22 mouse cellular contexts compared by ENCODE assay signal in the genomic region with DNA sequence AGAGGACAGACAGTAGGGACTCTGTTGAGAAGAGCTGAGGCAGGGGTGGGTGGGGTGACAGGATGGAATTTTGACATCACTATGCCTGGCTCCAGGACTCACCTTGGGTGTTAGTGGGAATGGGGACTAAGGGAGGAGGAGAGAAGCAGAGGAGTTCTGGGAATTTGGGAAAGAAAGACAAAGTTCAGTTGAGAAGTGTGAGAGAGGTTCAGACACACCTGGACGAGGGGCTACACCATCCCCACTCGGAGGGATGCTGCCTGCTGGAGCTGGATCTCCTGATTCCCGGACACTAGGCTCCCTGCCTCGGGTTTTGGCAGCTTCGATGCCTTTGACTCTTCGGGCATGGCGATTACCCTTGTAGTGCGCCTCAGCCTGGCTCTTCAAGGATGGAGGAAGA. TPM values are rescaled to one million over a fixed set of nuclear protein-coding genes. Genes with fewer than 3 reads are reported as not detected.
DNase-seq lines count a peak whose midpoint lies in the region; ATAC-seq and TF ChIP-seq lines count a peak whose summit lies in the region.
"Had no signal": no experiment of that assay in that cellular context is flagged by ENCODE, and none has a peak within 500 bp of the region (broad histone marks: within the 10 kb centered on the region; RNA-seq: fewer than 3 reads in every experiment).

No protein-coding gene starts in this region.

- peak overlapping the region; percentile 24; the same call in 1 of the 2 replicates for H3K27ac ChIP-seq in heart, embryonic 10.5 days
- no peak overlapping the region for H3K27ac ChIP-seq in hindbrain, embryonic 13.5 days
- H3K27ac ChIP-seq in hindbrain, embryonic 14.5 days, result no peak overlapping the region
- H3K27ac ChIP-seq in bone marrow macrophage, adult 2 months (ENCODE audit: insufficient read depth, low read depth, low read length), result no peak overlapping the region
- peak overlapping the region; percentile 16; the same call in 1 of the 2 replicates for H3K27ac ChIP-seq in hindbrain, postnatal 0 days
- H3K27ac ChIP-seq: left cerebral cortex, adult 2 months; limb, embryonic 12.5 days; liver, embryonic 15.5 days had no signal

- ATAC-seq in hindbrain, embryonic 13.5 days (ENCODE audit: low FRiP score), result no peak
- ATAC-seq in hindbrain, embryonic 14.5 days (ENCODE audit: low FRiP score), result no peak
- no peak for ATAC-seq in hindbrain, postnatal 0 days
- ATAC-seq: forebrain, embryonic 16.5 days had no signal

- no peak for TF ChIP-seq POLR2A in bone marrow macrophage, adult 2 months (IDR thresholded peaks at IDR 0.05; ENCODE audit: borderline replicate concordance, low read depth, low read length)

- TF ChIP-seq CTCF in bone marrow macrophage, adult 2 months (IDR thresholded peaks at IDR 0.05; ENCODE audit: low read depth, low read length), result 0 out of 2 replicates have a peak, but pooled peaks have one; percentile 7
- TF ChIP-seq CTCF in hindbrain, postnatal 0 days (IDR thresholded peaks at IDR 0.05; ENCODE audit: low read depth), result no peak

- H3K36me3 ChIP-seq in heart, embryonic 10.5 days, result peaks cover 42% of the 10 kb centered on the region
- peaks cover 43% of the 10 kb centered on the region for H3K36me3 ChIP-seq in hindbrain, embryonic 13.5 days
- peaks cover 41% of the 10 kb centered on the region for H3K36me3 ChIP-seq in hindbrain, embryonic 14.5 days (replicated peaks; ENCODE audit: control insufficient read depth, insufficient read depth)
- H3K36me3 ChIP-seq in hindbrain, postnatal 0 days (ENCODE audit: insufficient read depth, low read length), result peaks cover 20% of the 10 kb centered on the region

- no peak for DNase-seq in heart, embryonic 10.5 days (ENCODE audit: low spot score)
- DNase-seq in heart, postnatal 36 days, result no peak
- no peak for DNase-seq in hindbrain, embryonic 14.5 days (ENCODE audit: low spot score)
- no peak for DNase-seq in hindbrain, postnatal 0 days (ENCODE audit: low spot score)
- DNase-seq in left cerebral cortex, adult 8-10 months (ENCODE audit: low spot score in 2 of 2), result no peak
- DNase-seq in kidney, adult 9 months, result no peak
- DNase-seq: cerebellum, postnatal 25 days; kidney, adult 18-20 months; kidney, postnatal 25 days; lung, postnatal 10 days; right cerebral cortex, postnatal 25 days; thymus, postnatal 4 days had no signal

- 86% methylated on average over 8 of the region's 8 CpGs for WGBS in heart, embryonic 10.5 days
- 84% methylated on average over 8 of the region's 8 CpGs for WGBS in hindbrain, embryonic 13.5 days
- 91% methylated on average over 8 of the region's 8 CpGs for WGBS in hindbrain, embryonic 14.5 days
- 83% methylated on average over 8 of the region's 8 CpGs for WGBS in hindbrain, postnatal 0 days

- peaks cover 55% of the 10 kb centered on the region for H3K4me1 ChIP-seq in heart, embryonic 10.5 days
- peaks cover 60% of the 10 kb centered on the region for H3K4me1 ChIP-seq in hindbrain, embryonic 13.5 days (replicated peaks)
- H3K4me1 ChIP-seq in hindbrain, embryonic 14.5 days (replicated peaks; ENCODE audit: control insufficient read depth, insufficient read depth, low read length), result peaks cover 24% of the 10 kb centered on the region; the same call in 1 of the 2 replicates
- H3K4me1 ChIP-seq in bone marrow macrophage, adult 2 months (ENCODE audit: control insufficient read depth, insufficient read depth, low read length), result peaks cover 33% of the 10 kb centered on the region
- peaks cover 11% of the 10 kb centered on the region for H3K4me1 ChIP-seq in hindbrain, postnatal 0 days (ENCODE audit: insufficient read depth, low read length)

- no peak overlapping the region for H3K4me3 ChIP-seq in heart, embryonic 10.5 days
- no peak overlapping the region for H3K4me3 ChIP-seq in hindbrain, embryonic 13.5 days
- no peak overlapping the region for H3K4me3 ChIP-seq in hindbrain, embryonic 14.5 days (replicated peaks; ENCODE audit: low read length)
- no peak overlapping the region for H3K4me3 ChIP-seq in bone marrow macrophage, adult 2 months (ENCODE audit: insufficient read depth, low read length)
- no peak overlapping the region for H3K4me3 ChIP-seq in hindbrain, postnatal 0 days (ENCODE audit: low read length)
- H3K4me3 ChIP-seq: erythroblast, embryonic 14.5 days; left cerebral cortex, adult 2 months; limb, embryonic 12.5 days; liver, embryonic 15.5 days had no signal

- H3K27me3 ChIP-seq in heart, embryonic 10.5 days (ENCODE audit: insufficient read depth, poor library complexity, severe bottlenecking), result peaks cover 13% of the 10 kb centered on the region; the same call in 1 of the 2 replicates
- no peaks in the 10 kb centered on the region for H3K27me3 ChIP-seq in hindbrain, embryonic 13.5 days
- H3K27me3 ChIP-seq in hindbrain, embryonic 14.5 days (ENCODE audit: control insufficient read depth, insufficient read depth, low read length), result no peaks in the 10 kb centered on the region
- H3K27me3 ChIP-seq in hindbrain, postnatal 0 days (ENCODE audit: insufficient read depth, low read length), result no peaks in the 10 kb centered on the region

- 0 out of 2 replicates have a peak overlapping the region, but pooled peaks have one; percentile 30 for H3K9ac ChIP-seq in hindbrain, embryonic 13.5 days
- no peak overlapping the region for H3K9ac ChIP-seq in hindbrain, embryonic 14.5 days
- no peak overlapping the region for H3K9ac ChIP-seq in hindbrain, postnatal 0 days (replicated peaks; ENCODE audit: low read length)
- H3K9ac ChIP-seq: limb, embryonic 12.5 days; liver, embryonic 15.5 days had no signal

- intact Hi-C loops in heart, postnatal 36 days (cut with DNase I), result loop anchor here (5.0 kb wide), 1 partner anchor 330 kb away; no protein-coding TSS in a partner anchor

- no peaks in the 10 kb centered on the region for H3K9me3 ChIP-seq in heart, embryonic 10.5 days
- no peaks in the 10 kb centered on the region for H3K9me3 ChIP-seq in hindbrain, embryonic 13.5 days
- no peaks in the 10 kb centered on the region for H3K9me3 ChIP-seq in hindbrain, embryonic 14.5 days (ENCODE audit: control insufficient read depth, low read length)
- no peaks in the 10 kb centered on the region for H3K9me3 ChIP-seq in hindbrain, postnatal 0 days (ENCODE audit: low read length)
- H3K9me3 ChIP-seq: G1E; limb, embryonic 12.5 days; liver, embryonic 15.5 days had no signal

- H3K4me2 ChIP-seq in hindbrain, embryonic 13.5 days, result no peak overlapping the region
- no peak overlapping the region for H3K4me2 ChIP-seq in hindbrain, embryonic 14.5 days (replicated peaks)
- H3K4me2 ChIP-seq in hindbrain, postnatal 0 days (ENCODE audit: low read depth, low read length), result no peak overlapping the region
- H3K4me2 ChIP-seq: limb, embryonic 12.5 days; liver, embryonic 15.5 days had no signal

RNA-seq across cellular contexts. Expression of gene Gpr84, which starts 7.3 kb away (rescaled TPM):
- polyA plus RNA-seq in heart, embryonic 10.5 days (2016; fragmentation: Nextera tagmentation; extraction: Ambion mirVana), result 0.35 TPM in 1 of 2 replicates, not detected in the other
- total RNA-seq in heart, postnatal 36 days (2021), result not detected
- polyA plus RNA-seq in hindbrain, embryonic 13.5 days (2015; fragmentation: Nextera tagmentation; extraction: Ambion mirVana), result 0.23 and 0.34 TPM in 2 replicates
- polyA plus RNA-seq in hindbrain, embryonic 14.5 days (2014; fragmentation: Nextera tagmentation; extraction: Ambion mirVana), result 0.12 and 0.39 TPM in 2 replicates
- polyA plus RNA-seq in bone marrow macrophage, adult 2 months (2012; ENCODE audit: insufficient read depth, insufficient read length, missing spikeins), result 1.4 and 2.7 TPM in 2 replicates
- total RNA-seq in hindbrain, postnatal 0 days (2014; rRNA removed), result 0.58 and 0.86 TPM in 2 replicates
- polyA plus RNA-seq in hindbrain, postnatal 0 days (2015; fragmentation: Nextera tagmentation; extraction: Ambion mirVana), result 0.30 and 0.37 TPM in 2 replicates
- total RNA-seq in left cerebral cortex, adult 8-10 months (2022), result 1 to 10 TPM in 2 of 4 experiments, under 1 TPM in 2; 0.76 to 6.8 (median 2.8) TPM
- total RNA-seq: G1E; gastrocnemius, adult 18-20 months; heart, adult 18-20 months had no signal
- polyA plus RNA-seq: erythroblast, embryonic 14.5 days; G1E had no signal

RNA-seq across cellular contexts. Expression of gene Zfp385a, which starts 22.2 kb away (rescaled TPM):
- 8.9 and 15.8 TPM in 2 replicates for polyA plus RNA-seq in heart, embryonic 10.5 days (2016; fragmentation: Nextera tagmentation; extraction: Ambion mirVana)
- total RNA-seq in heart, postnatal 36 days (2021), result 10 to 100 TPM; 12.9 to 13.0 TPM
- 18.6 and 19.9 TPM in 2 replicates for polyA plus RNA-seq in hindbrain, embryonic 13.5 days (2015; fragmentation: Nextera tagmentation; extraction: Ambion mirVana)
- polyA plus RNA-seq in hindbrain, embryonic 14.5 days (2014; fragmentation: Nextera tagmentation; extraction: Ambion mirVana), result 25.7 and 25.9 TPM in 2 replicates
- polyA plus RNA-seq in bone marrow macrophage, adult 2 months (2012; ENCODE audit: insufficient read depth, insufficient read length, missing spikeins), result 73.0 and 86.1 TPM in 2 replicates
- total RNA-seq in hindbrain, postnatal 0 days (2014; rRNA removed), result 20.6 and 25.8 TPM in 2 replicates
- polyA plus RNA-seq in hindbrain, postnatal 0 days (2015; fragmentation: Nextera tagmentation; extraction: Ambion mirVana), result 19.8 and 23.1 TPM in 2 replicates
- total RNA-seq in left cerebral cortex, adult 8-10 months (2022), result 10 to 100 TPM; 60.6 to 78.6 (median 69.1) TPM

RNA-seq across cellular contexts. Expression of gene Copz1, which starts 45.2 kb away (rescaled TPM):
- 220 and 264 TPM in 2 replicates for polyA plus RNA-seq in heart, embryonic 10.5 days (2016; fragmentation: Nextera tagmentation; extraction: Ambion mirVana)
- total RNA-seq in heart, postnatal 36 days (2021), result 10 to 100 TPM; 56.6 to 56.9 TPM
- 219 and 222 TPM in 2 replicates for polyA plus RNA-seq in hindbrain, embryonic 13.5 days (2015; fragmentation: Nextera tagmentation; extraction: Ambion mirVana)
- polyA plus RNA-seq in hindbrain, embryonic 14.5 days (2014; fragmentation: Nextera tagmentation; extraction: Ambion mirVana), result 214 and 220 TPM in 2 replicates
- 129 and 132 TPM in 2 replicates for polyA plus RNA-seq in bone marrow macrophage, adult 2 months (2012; ENCODE audit: insufficient read depth, insufficient read length, missing spikeins)
- total RNA-seq in hindbrain, postnatal 0 days (2014; rRNA removed), result 149 and 155 TPM in 2 replicates
- 181 TPM in 2 replicates for polyA plus RNA-seq in hindbrain, postnatal 0 days (2015; fragmentation: Nextera tagmentation; extraction: Ambion mirVana)
- 10 to 100 TPM; 90.9 to 93.2 (median 91.9) TPM for total RNA-seq in left cerebral cortex, adult 8-10 months (2022)

RNA-seq across cellular contexts. Expression of gene Itga5, which starts 48.8 kb away (rescaled TPM):
- polyA plus RNA-seq in heart, embryonic 10.5 days (2016; fragmentation: Nextera tagmentation; extraction: Ambion mirVana), result 60.6 and 98.7 TPM in 2 replicates
- 10 to 100 TPM; 46.1 to 47.1 TPM for total RNA-seq in heart, postnatal 36 days (2021)
- 8.6 and 8.9 TPM in 2 replicates for polyA plus RNA-seq in hindbrain, embryonic 13.5 days (2015; fragmentation: Nextera tagmentation; extraction: Ambion mirVana)
- polyA plus RNA-seq in hindbrain, embryonic 14.5 days (2014; fragmentation: Nextera tagmentation; extraction: Ambion mirVana), result 7.7 and 8.1 TPM in 2 replicates
- 34.0 and 37.3 TPM in 2 replicates for polyA plus RNA-seq in bone marrow macrophage, adult 2 months (2012; ENCODE audit: insufficient read depth, insufficient read length, missing spikeins)
- total RNA-seq in hindbrain, postnatal 0 days (2014; rRNA removed), result 8.2 and 8.3 TPM in 2 replicates
- 4.9 and 5.0 TPM in 2 replicates for polyA plus RNA-seq in hindbrain, postnatal 0 days (2015; fragmentation: Nextera tagmentation; extraction: Ambion mirVana)
- total RNA-seq in left cerebral cortex, adult 8-10 months (2022), result 1 to 10 TPM; 5.7 to 7.2 (median 5.9) TPM

RNA-seq across cellular contexts. Expression of gene Nfe2, which starts 59.5 kb away (rescaled TPM):
- polyA plus RNA-seq in heart, embryonic 10.5 days (2016; fragmentation: Nextera tagmentation; extraction: Ambion mirVana), result 15.2 and 19.4 TPM in 2 replicates
- under 1 TPM; 0.67 to 0.73 TPM for total RNA-seq in heart, postnatal 36 days (2021)
- polyA plus RNA-seq in hindbrain, embryonic 13.5 days (2015; fragmentation: Nextera tagmentation; extraction: Ambion mirVana), result 1.1 and 1.4 TPM in 2 replicates
- 0.90 and 1.1 TPM in 2 replicates for polyA plus RNA-seq in hindbrain, embryonic 14.5 days (2014; fragmentation: Nextera tagmentation; extraction: Ambion mirVana)
- polyA plus RNA-seq in bone marrow macrophage, adult 2 months (2012; ENCODE audit: insufficient read depth, insufficient read length, missing spikeins), result 0.88 and 1.7 TPM in 2 replicates
- total RNA-seq in hindbrain, postnatal 0 days (2014; rRNA removed), result 0.63 TPM in 1 of 2 replicates, not detected in the other
- 0.20 and 0.33 TPM in 2 replicates for polyA plus RNA-seq in hindbrain, postnatal 0 days (2015; fragmentation: Nextera tagmentation; extraction: Ambion mirVana)
- total RNA-seq in left cerebral cortex, adult 8-10 months (2022), result not detected
- total RNA-seq: gastrocnemius, adult 18-20 months; left cerebral cortex, adult 2 months had no signal

Comparison
In these comparisons a context has a peak if more than half of its experiments do, and no peak if none do; other contexts are left out.
1. H3K27ac ChIP-seq: peak in heart, embryonic 10.5 days (single experiment) and hindbrain, postnatal 0 days (single experiment); none in hindbrain, embryonic 13.5 days (single experiment), hindbrain, embryonic 14.5 days (single experiment) and bone marrow macrophage, adult 2 months (single experiment).